Mouse (Mus musculus) kidney, embryonic 16.5 days (tissue): ENCODE measurements around the gene Ing2. TPM values are rescaled to one million over a fixed set of nuclear protein-coding genes. Genes with fewer than 3 reads are reported as not detected.

Experiments used
- ATAC-seq: fragments of 200-750 bp; cut with Nextera tagmentation; 2 replicates; pipeline ENCODE4 v1.8.0; 2017; ENCODE audit warnings: moderate TSS enrichment; ENCODE audit not compliant: low FRiP score, low TSS enrichment
- H3K27ac ChIP-seq: fragments of 300-500 bp; sonication (generic); 2 replicates; pipeline ENCODE4 v1.5.1; 2014; ENCODE audit warnings: low read length
- H3K27me3 ChIP-seq: fragments of 300-500 bp; sonication (generic); 2 replicates; pipeline ENCODE4 v1.6.1; 2014; ENCODE audit warnings: low read length, control low read depth, mixed read lengths; ENCODE audit not compliant: insufficient read depth
- H3K36me3 ChIP-seq: fragments of 300-500 bp; sonication (generic); 2 replicates; pipeline ENCODE4 v1.6.1; 2014; ENCODE audit warnings: low read length, control low read depth, mixed read lengths; ENCODE audit not compliant: insufficient read depth
- H3K4me1 ChIP-seq: fragments of 300-500 bp; sonication (generic); 2 replicates; pipeline ENCODE4 v1.6.1; 2014; ENCODE audit warnings: low read length, control low read depth, mixed read lengths; ENCODE audit not compliant: insufficient read depth
- H3K4me2 ChIP-seq: fragments of 300-500 bp; sonication (generic); replicated peaks from 2 replicates; pipeline ENCODE4 v1.6.1; 2014; ENCODE audit warnings: low read depth, low read length
- H3K4me3 ChIP-seq: fragments of 300-500 bp; sonication (generic); 2 replicates; pipeline ENCODE4 v1.5.1; 2014; ENCODE audit warnings: mild to moderate bottlenecking, low read length
- H3K9ac ChIP-seq: fragments of 300-500 bp; sonication (generic); replicated peaks from 2 replicates; pipeline ENCODE4 v1.6.1; 2014; ENCODE audit warnings: low read length
- H3K9me3 ChIP-seq: fragments of 300-500 bp; sonication (generic); 2 replicates; pipeline ENCODE4 v1.6.1; 2016; ENCODE audit warnings: low read length, control low read depth
- WGBS: fragments of 180-500 bp; shearing (Covaris S2); extraction: QIAGEN DNeasy Blood & Tissue Kit; methylation state at CpG from one replicate; pipeline ENCODE4 v1.1.7; 2014; 5-methylcytosine and 5-hydroxymethylcytosine counted together
- polyA plus RNA-seq: library from polyadenylated mRNA; unstranded; fragments of >200 nt; fragmentation: Nextera tagmentation; extraction: Ambion mirVana; gene quantifications from 2 replicates; pipeline ENCODE4 v1.2.1, GENCODE M21; 2015

Ing2 gene
- polyA plus RNA-seq = 9.9 and 11.6 TPM in 2 replicates

- Histone ChIP-seq H3K27me3 (no peaks in the 10 kb centered on the region), H3K4me1 (peaks cover 12% of the 10 kb centered on the region), H3K9me3 (no peaks in the 10 kb centered on the region), H3K36me3 (0 out of 2 replicates have a peak, but pooled peaks cover 9% of the 10 kb centered on the region), H3K9ac (peak within 1 kb of the TSS; percentile 92), H3K4me3 (peak within 1 kb of the TSS; percentile 100), H3K27ac (peak within 1 kb of the TSS; percentile 99), H3K4me2 (peak within 1 kb of the TSS; percentile 76)
- ATAC-seq = peak; percentile 92
- under 1% methylated on average over 89 of the region's 106 CpGs for WGBS
Observed at GRCm38 (mm10) chr8:47674777-47675710, at the start of gene Ing2. Gene Ing2 (minus strand): TSS chr8:47675556.

GRCm38 (mm10) chr8:47721609-47722008, 46.3 kb upstream of the Ing2 start:
- Histone ChIP-seq H3K27ac (no peak overlapping the region), H3K9me3 (no peaks in the 10 kb centered on the region), H3K27me3 (no peaks in the 10 kb centered on the region), H3K4me2 (no peak overlapping the region), H3K4me3 (no peak overlapping the region), H3K9ac (no peak overlapping the region), H3K4me1 (no peaks in the 10 kb centered on the region), H3K36me3 (no peaks in the 10 kb centered on the region)
- ATAC-seq = no peak
- 47% methylated on average over 4 of the region's 4 CpGs for WGBS

GRCm38 (mm10) chr8:47718641-47719040, 43.3 kb upstream of the Ing2 start:
- 24% methylated on average over 11 of the region's 11 CpGs for WGBS
- H3K4me2 ChIP-seq = no peak overlapping the region; the same call in 1 of the 2 replicates

GRCm38 (mm10) chr8:47713761-47714745, 38.7 kb upstream of the Ing2 start, which contains the start of gene Cdkn2aip:
Gene Cdkn2aip (minus strand): TSS chr8:47713932.
- WGBS = under 1% methylated on average over 90 of the region's 114 CpGs
- no peaks in the 10 kb centered on the region for H3K27me3 ChIP-seq
- no peaks in the 10 kb centered on the region for H3K9me3 ChIP-seq
- H3K4me3 ChIP-seq = peak within 1 kb of the TSS; percentile 99
- peaks cover 12% of the 10 kb centered on the region for H3K4me1 ChIP-seq
- H3K4me2 ChIP-seq = peak within 1 kb of the TSS; percentile 62
- peak within 1 kb of the TSS; percentile 97 for H3K27ac ChIP-seq
- H3K36me3 ChIP-seq = peaks cover 14% of the 10 kb centered on the region
- peak within 1 kb of the TSS; percentile 93 for H3K9ac ChIP-seq
- ATAC-seq = peak; percentile 97

More at GRCm38 (mm10) chr8:47718641-47719040, 43.3 kb upstream of the Ing2 start:
- Histone ChIP-seq H3K27me3 (no peaks in the 10 kb centered on the region), H3K36me3 (no peaks in the 10 kb centered on the region), H3K27ac (no peak overlapping the region), H3K4me3 (no peak overlapping the region), H3K9me3 (no peaks in the 10 kb centered on the region), H3K9ac (no peak overlapping the region), H3K4me1 (peaks cover 7% of the 10 kb centered on the region)
- no peak for ATAC-seq

- Histone ChIP-seq H3K9me3 (no peaks in the 10 kb centered on the region), H3K4me3 (peak overlapping the region; percentile 99), H3K4me1 (peaks cover 12% of the 10 kb centered on the region), H3K27ac (peak overlapping the region; percentile 97), H3K9ac (peak overlapping the region; percentile 93), H3K36me3 (peaks cover 18% of the 10 kb centered on the region), H3K4me2 (peak overlapping the region; percentile 62), H3K27me3 (no peaks in the 10 kb centered on the region)
- peak; percentile 58 for ATAC-seq
- 0% methylated on average over 42 of the region's 44 CpGs for WGBS
Observed at GRCm38 (mm10) chr8:47713171-47713663, 37.9 kb upstream of the Ing2 start.

- 90% methylated on average over 5 of the region's 5 CpGs for WGBS
- no peaks in the 10 kb centered on the region for H3K9me3 ChIP-seq
- no peak overlapping the region for H3K4me3 ChIP-seq
- peaks cover 31% of the 10 kb centered on the region for H3K36me3 ChIP-seq
- H3K27me3 ChIP-seq = no peaks in the 10 kb centered on the region
- no peak overlapping the region for H3K27ac ChIP-seq
- no peak overlapping the region for H3K9ac ChIP-seq
- H3K4me2 ChIP-seq = no peak overlapping the region
- ATAC-seq = no peak
- H3K4me1 ChIP-seq = 0 out of 2 replicates have a peak, but pooled peaks cover 5% of the 10 kb centered on the region
Observed at GRCm38 (mm10) chr8:47708106-47708505, 32.8 kb upstream of the Ing2 start.

GRCm38 (mm10) chr8:47706746-47707145, 31.4 kb upstream of the Ing2 start:
- Histone ChIP-seq H3K36me3 (peaks cover 28% of the 10 kb centered on the region), H3K4me2 (no peak overlapping the region), H3K27ac (no peak overlapping the region), H3K4me1 (no peaks in the 10 kb centered on the region), H3K27me3 (no peaks in the 10 kb centered on the region), H3K9me3 (no peaks in the 10 kb centered on the region), H3K4me3 (no peak overlapping the region), H3K9ac (no peak overlapping the region)
- 94% methylated on average over 8 of the region's 8 CpGs for WGBS
- no peak for ATAC-seq

- H3K9ac ChIP-seq = no peak overlapping the region
- no peaks in the 10 kb centered on the region for H3K4me1 ChIP-seq
- peaks cover 6% of the 10 kb centered on the region for H3K36me3 ChIP-seq
- ATAC-seq = no peak
- H3K9me3 ChIP-seq = 0 out of 2 replicates have a peak, but pooled peaks cover 3% of the 10 kb centered on the region
- 32% methylated on average over 1 of the region's 1 CpGs for WGBS
- no peak overlapping the region for H3K4me2 ChIP-seq
- H3K27me3 ChIP-seq = no peaks in the 10 kb centered on the region
- no peak overlapping the region for H3K27ac ChIP-seq
- H3K4me3 ChIP-seq = no peak overlapping the region
Observed at GRCm38 (mm10) chr8:47702333-47702732, 27.0 kb upstream of the Ing2 start.

GRCm38 (mm10) chr8:47697696-47698095, 22.3 kb upstream of the Ing2 start:
- 68% methylated on average over 1 of the region's 1 CpGs for WGBS
- Histone ChIP-seq H3K27ac (no peak overlapping the region), H3K4me3 (no peak overlapping the region), H3K4me2 (no peak overlapping the region), H3K27me3 (no peaks in the 10 kb centered on the region), H3K4me1 (no peaks in the 10 kb centered on the region), H3K36me3 (no peaks in the 10 kb centered on the region), H3K9ac (no peak overlapping the region), H3K9me3 (0 out of 2 replicates have a peak, but pooled peaks cover 3% of the 10 kb centered on the region)
- ATAC-seq = no peak
